8 mouse cellular contexts compared by ENCODE assay signal in the genomic region with DNA sequence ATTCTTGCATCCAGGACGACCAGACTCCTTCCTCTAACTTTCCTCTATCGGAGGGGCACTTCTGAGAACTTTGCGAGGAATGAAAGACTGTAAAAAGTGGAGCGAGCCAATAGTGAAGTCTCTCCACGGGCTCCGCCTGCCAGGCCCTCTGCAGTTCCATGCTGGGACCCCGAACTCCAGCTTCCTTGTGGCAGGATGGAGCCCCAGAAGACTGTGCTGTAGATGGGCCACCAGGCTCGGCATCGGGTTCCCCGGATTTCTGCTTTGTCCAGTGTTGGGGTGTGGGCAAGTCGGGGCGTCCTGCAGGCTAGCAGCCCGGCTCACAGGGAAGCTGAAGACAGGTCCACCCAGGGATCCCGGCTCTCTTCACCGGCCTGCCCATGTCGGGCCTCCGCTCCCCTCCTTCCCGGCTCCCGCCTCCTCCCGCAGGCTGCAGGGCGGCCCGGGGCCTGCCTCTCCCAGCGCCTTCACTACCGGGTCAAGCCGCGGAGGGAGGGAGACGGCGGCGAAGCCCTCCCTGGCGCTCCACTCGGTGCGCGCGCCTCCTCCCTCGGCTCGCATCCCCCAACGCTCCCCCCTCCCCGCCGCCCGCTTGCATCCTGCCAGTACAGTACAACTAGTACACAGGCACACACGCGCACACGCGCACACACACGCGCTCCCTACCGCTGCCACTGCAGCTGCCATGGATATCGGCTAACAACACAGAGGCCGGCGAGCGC. TPM values are rescaled to one million over a fixed set of nuclear protein-coding genes. Genes with fewer than 3 reads are reported as not detected.
DNase-seq lines count a peak whose midpoint lies in the region; ATAC-seq lines count a peak whose summit lies in the region.

No protein-coding gene starts in this region.

- no peaks in the 10 kb centered on the region for H3K36me3 ChIP-seq in hindbrain, embryonic 16.5 days (ENCODE audit: control insufficient read depth, insufficient read depth, low read length)

- peak overlapping the region; percentile 84 for H3K9ac ChIP-seq in hindbrain, embryonic 16.5 days (ENCODE audit: low read depth, low read length)

- H3K4me1 ChIP-seq in hindbrain, embryonic 16.5 days (ENCODE audit: control insufficient read depth, insufficient read depth, low read depth, low read length): peaks cover 9% of the 10 kb centered on the region

- H3K4me2 ChIP-seq in hindbrain, embryonic 16.5 days (ENCODE audit: low read length): peak overlapping the region; percentile 93

- no peaks in the 10 kb centered on the region for H3K9me3 ChIP-seq in hindbrain, embryonic 16.5 days (ENCODE audit: control insufficient read depth, low read length)

- peak; percentile 98 for ATAC-seq in hindbrain, embryonic 16.5 days
- no peak for ATAC-seq in erythroid progenitor cell, adult 5-6 weeks (replicated peaks; ENCODE audit: low FRiP score, poor library complexity, severe bottlenecking)

- H3K4me3 ChIP-seq in hindbrain, embryonic 16.5 days (ENCODE audit: low read length): peak overlapping the region; percentile 80

- peak overlapping the region; percentile 83 for H3K27ac ChIP-seq in hindbrain, embryonic 16.5 days (ENCODE audit: low read depth, low read length)

- peak; percentile 90 for DNase-seq in adrenal gland, adult 2 months
- DNase-seq in embryo, embryonic 10 days (ENCODE audit: low spot score): peak; percentile 83
- DNase-seq in gastrocnemius, postnatal 10 days: peak; percentile 77
- DNase-seq in left cerebral cortex, adult 18-20 months (ENCODE audit: low spot score in 2 of 2): peak; percentile 75 to 87
- DNase-seq in lung, postnatal 14 days: peak; percentile 61
- peak; percentile 92 for DNase-seq in right cerebral cortex, postnatal 10 days (ENCODE audit: low spot score in 2 of 2)

- WGBS in hindbrain, embryonic 16.5 days: under 1% methylated on average over 42 of the region's 51 CpGs

- no peaks in the 10 kb centered on the region for H3K27me3 ChIP-seq in hindbrain, embryonic 16.5 days (replicated peaks; ENCODE audit: control insufficient read depth, insufficient read depth, low read length)

RNA-seq across cellular contexts. Expression of a gene that starts 0.5 kb away (rescaled TPM):
- total RNA-seq in adrenal gland, adult 2 months (2021): 1 to 10 TPM; 6.7 to 7.3 TPM
- 4.5 and 8.1 TPM in 2 replicates for polyA plus RNA-seq in adrenal gland, adult 2 months (2012; rRNA removed)
- 1 to 10 TPM; 4.6 to 7.3 TPM for total RNA-seq in gastrocnemius, postnatal 10 days (2021)
- polyA plus RNA-seq in hindbrain, embryonic 16.5 days (2015; fragmentation: Nextera tagmentation; extraction: Ambion mirVana): 21.6 and 22.7 TPM in 2 replicates
- 100 to 1,000 TPM; 125 to 134 TPM for total RNA-seq in left cerebral cortex, adult 18-20 months (2021)
- total RNA-seq in erythroid progenitor cell, adult 5-6 weeks (2015; ENCODE audit: low replicate concordance): not detected in 2 replicates
- total RNA-seq in erythroid progenitor cell, adult 5-6 weeks (2017; ENCODE audit: low replicate concordance): 2.8 TPM in 1 of 2 replicates, not detected in the other

Comparison
In these comparisons a context has a peak if more than half of its experiments do, and no peak if none do; other contexts are left out.
1. RNA of a gene that starts 0.5 kb away (total RNA-seq): 125 to 134 TPM in left cerebral cortex, adult 18-20 months; 4.6 to 7.3 TPM in gastrocnemius, postnatal 10 days, 6.7 to 7.3 TPM in adrenal gland, adult 2 months and 2.8 TPM in erythroid progenitor cell, adult 5-6 weeks; every median in the first group is over 10 times any median in the second.
2. Peak in every context shown above with its lines, with median percentiles within 50 percentile points of each other: DNase-seq.